Mouse (Mus musculus) heart, embryonic 10.5 days (tissue): ENCODE data around the gene Gtpbp6. TPM values are rescaled to one million over a fixed set of nuclear protein-coding genes. Genes with fewer than 3 reads are reported as not detected.

Experiments
- DNase-seq: peaks from one replicate; pipeline ENCODE4 v3.0.0-alpha.2; 2017; ENCODE audit warnings: low spot score
- H3K27ac ChIP-seq: fragments of 300-500 bp; sonication (generic); 2 replicates; pipeline ENCODE4 v1.5.1; 2016; ENCODE audit warnings: mild to moderate bottlenecking
- H3K27me3 ChIP-seq: fragments of 300-500 bp; sonication (generic); 2 replicates; pipeline ENCODE4 v1.6.1; 2016; ENCODE audit warnings: mild to moderate bottlenecking; ENCODE audit not compliant: poor library complexity, insufficient read depth, severe bottlenecking
- H3K36me3 ChIP-seq: fragments of 300-500 bp; sonication (generic); 2 replicates; pipeline ENCODE4 v1.6.1; 2016; ENCODE audit warnings: mild to moderate bottlenecking, moderate library complexity
- H3K4me1 ChIP-seq: fragments of 300-500 bp; sonication (generic); 2 replicates; pipeline ENCODE4 v1.6.1; 2016; ENCODE audit warnings: mild to moderate bottlenecking
- H3K4me3 ChIP-seq: fragments of 300-500 bp; sonication (generic); 2 replicates; pipeline ENCODE4 v1.5.1; 2016; ENCODE audit warnings: mild to moderate bottlenecking, moderate library complexity
- H3K9me3 ChIP-seq: fragments of 300-500 bp; sonication (generic); 2 replicates; pipeline ENCODE4 v1.6.1; 2016; ENCODE audit warnings: mild to moderate bottlenecking, moderate library complexity
- WGBS: fragments of 180-500 bp; shearing (Covaris S2); methylation state at CpG from one replicate; pipeline ENCODE4 v1.1.7; 2016; 5-methylcytosine and 5-hydroxymethylcytosine counted together
- polyA plus RNA-seq: library from polyadenylated mRNA; unstranded; fragments of >200 nt; fragmentation: Nextera tagmentation; extraction: Ambion mirVana; gene quantifications from 2 replicates; pipeline ENCODE4 v1.2.1, GENCODE M21; 2016

Gtpbp6 gene
- polyA plus RNA-seq, 1 experiment from 2014 or later, result 33.9 TPM

- Histone ChIP-seq H3K9me3 (no peaks in the 10 kb centered on the region), H3K4me3 (peak overlapping the region; percentile 94), H3K36me3 (peaks cover 44% of the 10 kb centered on the region), H3K27me3 (peaks cover 7% of the 10 kb centered on the region), H3K27ac (no peak overlapping the region), H3K4me1 (peaks cover 22% of the 10 kb centered on the region)
- WGBS, result 95% methylated on average over 26 of the region's 26 CpGs
- DNase-seq, result no peak
Observed at GRCm38 (mm10) chr5:110106140-110106871, 1.7 kb downstream of the Gtpbp6 start.

- Histone ChIP-seq H3K36me3 (peaks cover 44% of the 10 kb centered on the region), H3K4me3 (no peak overlapping the region), H3K9me3 (no peaks in the 10 kb centered on the region), H3K4me1 (peaks cover 35% of the 10 kb centered on the region), H3K27me3 (peaks cover 22% of the 10 kb centered on the region), H3K27ac (no peak overlapping the region)
- no peak for DNase-seq
- WGBS, result 94% methylated on average over 36 of the region's 36 CpGs
Observed at GRCm38 (mm10) chr5:110104616-110105380, 3.2 kb downstream of the Gtpbp6 start.

- DNase-seq, result no peak
- Histone ChIP-seq H3K36me3 (peaks cover 44% of the 10 kb centered on the region), H3K9me3 (no peaks in the 10 kb centered on the region), H3K4me1 (peaks cover 35% of the 10 kb centered on the region), H3K4me3 (no peak overlapping the region), H3K27ac (no peak overlapping the region), H3K27me3 (peaks cover 27% of the 10 kb centered on the region)
- WGBS, result 94% methylated on average over 27 of the region's 27 CpGs
Observed at GRCm38 (mm10) chr5:110103901-110104615, 3.9 kb downstream of the Gtpbp6 start.

- 94% methylated on average over 19 of the region's 19 CpGs for WGBS
- no peak overlapping the region for H3K4me3 ChIP-seq
- H3K9me3 ChIP-seq, result no peaks in the 10 kb centered on the region
- H3K27me3 ChIP-seq, result peaks cover 34% of the 10 kb centered on the region
- no peak overlapping the region for H3K27ac ChIP-seq
- H3K4me1 ChIP-seq, result peaks cover 35% of the 10 kb centered on the region
- peaks cover 44% of the 10 kb centered on the region for H3K36me3 ChIP-seq
- DNase-seq, result no peak
Observed at GRCm38 (mm10) chr5:110102853-110103625, 5.0 kb downstream of the Gtpbp6 start.

GRCm38 (mm10) chr5:110102429-110102828 is 5.6 kb downstream of the Gtpbp6 start:
- Histone ChIP-seq H3K4me1 (peaks cover 35% of the 10 kb centered on the region), H3K9me3 (no peaks in the 10 kb centered on the region), H3K27me3 (peaks cover 34% of the 10 kb centered on the region), H3K36me3 (peaks cover 44% of the 10 kb centered on the region), H3K27ac (no peak overlapping the region), H3K4me3 (no peak overlapping the region; the same call in 1 of the 2 replicates)
- WGBS, result 87% methylated on average over 13 of the region's 13 CpGs
- no peak for DNase-seq

- no peaks in the 10 kb centered on the region for H3K9me3 ChIP-seq
- 12% methylated on average over 34 of the region's 34 CpGs for WGBS
- peaks cover 44% of the 10 kb centered on the region for H3K36me3 ChIP-seq
- H3K4me3 ChIP-seq, result peak overlapping the region; percentile 59
- peaks cover 34% of the 10 kb centered on the region for H3K27me3 ChIP-seq
- peak; percentile 87 for DNase-seq
- H3K4me1 ChIP-seq, result peaks cover 32% of the 10 kb centered on the region
- H3K27ac ChIP-seq, result peak overlapping the region; percentile 52
Observed at GRCm38 (mm10) chr5:110101716-110102347, 6.2 kb downstream of the Gtpbp6 start.

GRCm38 (mm10) chr5:110100921-110101631 is 6.9 kb downstream of the Gtpbp6 start:
- Histone ChIP-seq H3K36me3 (peaks cover 39% of the 10 kb centered on the region), H3K27me3 (peaks cover 34% of the 10 kb centered on the region), H3K27ac (peak overlapping the region; percentile 52), H3K9me3 (no peaks in the 10 kb centered on the region), H3K4me3 (peak overlapping the region; percentile 59), H3K4me1 (peaks cover 25% of the 10 kb centered on the region)
- DNase-seq, result peak; percentile 75
- WGBS, result 1% methylated on average over 37 of the region's 37 CpGs

GRCm38 (mm10) chr5:110099656-110100580 is 8.1 kb downstream of the Gtpbp6 start, which contains the start of gene Plcxd1:
TSS of gene Plcxd1 (plus strand) at chr5:110099969.
- H3K27ac ChIP-seq, result no peak within 1 kb of the TSS
- H3K36me3 ChIP-seq, result peaks cover 27% of the 10 kb centered on the region
- no peak for DNase-seq
- H3K27me3 ChIP-seq, result peaks cover 34% of the 10 kb centered on the region
- peak within 1 kb of the TSS; percentile 59 for H3K4me3 ChIP-seq
- H3K9me3 ChIP-seq, result no peaks in the 10 kb centered on the region
- H3K4me1 ChIP-seq, result peaks cover 27% of the 10 kb centered on the region
- WGBS, result 4% methylated on average over 25 of the region's 25 CpGs

- WGBS, result 41% methylated on average over 1 of the region's 1 CpGs
- H3K9me3 ChIP-seq, result no peaks in the 10 kb centered on the region
- no peak for DNase-seq
- H3K27ac ChIP-seq, result no peak overlapping the region
- H3K36me3 ChIP-seq, result peaks cover 18% of the 10 kb centered on the region
- peaks cover 34% of the 10 kb centered on the region for H3K27me3 ChIP-seq
- H3K4me1 ChIP-seq, result peaks cover 28% of the 10 kb centered on the region
- no peak overlapping the region for H3K4me3 ChIP-seq
Observed at GRCm38 (mm10) chr5:110098991-110099477, 9.0 kb downstream of the Gtpbp6 start.

- Histone ChIP-seq H3K27me3 (peaks cover 12% of the 10 kb centered on the region), H3K4me1 (peaks cover 4% of the 10 kb centered on the region; the same call in 1 of the 2 replicates), H3K36me3 (no peaks in the 10 kb centered on the region), H3K4me3 (peak overlapping the region; percentile 69), H3K27ac (peak overlapping the region; percentile 89), H3K9me3 (no peaks in the 10 kb centered on the region)
- 7% methylated on average over 4 of the region's 4 CpGs for WGBS
- DNase-seq, result no peak
Observed at GRCm38 (mm10) chr5:110094847-110095213, 13.2 kb downstream of the Gtpbp6 start.
